Mouse (Mus musculus): ENCODE data around the gene Sgk1. TPM values are rescaled to one million over a fixed set of nuclear protein-coding genes. Genes with fewer than 3 reads are reported as not detected.

Gene Sgk1
- polyA plus RNA-seq, 1 experiment from 2014 or later, result 26.2 TPM

DNA sequence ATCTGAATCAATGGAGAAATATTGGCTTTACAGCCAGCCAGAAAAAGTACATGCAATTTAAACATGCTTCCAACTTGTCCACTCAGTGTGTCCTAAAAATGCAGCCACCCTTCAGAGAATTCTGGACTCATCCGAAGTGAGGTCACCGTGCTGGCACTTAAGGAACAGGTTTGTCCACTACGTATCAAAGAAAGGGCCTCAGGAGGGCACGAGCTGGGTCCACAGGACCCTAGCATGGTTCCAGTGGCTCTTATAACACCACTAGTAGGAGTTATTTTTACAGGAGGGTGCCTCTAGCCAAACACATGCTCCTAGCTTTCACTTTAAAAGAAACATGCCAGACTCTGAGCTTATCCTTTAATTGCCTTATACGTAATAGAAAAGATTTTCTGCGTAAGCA, 28.9 kb upstream of the Sgk1 start:
- no peak overlapping the region for H3K9ac ChIP-seq (ENCODE audit: low read length)
- H3K4me2 ChIP-seq (ENCODE audit: low read length), result no peak overlapping the region
- no peak overlapping the region for H3K27ac ChIP-seq (replicated peaks in 1 of 2; ENCODE audit: control insufficient read depth in 1 of 2, insufficient read depth in 1 of 2, low read depth in 2 of 2, low read length in 2 of 2)
- no peaks in the 10 kb centered on the region; a peak in 1 of 4 replicates for H3K4me1 ChIP-seq (ENCODE audit: control insufficient read depth in 2 of 2, insufficient read depth in 2 of 2, low read length in 2 of 2)
- no peaks in the 10 kb centered on the region for H3K36me3 ChIP-seq (ENCODE audit: control insufficient read depth, insufficient read depth, low read length)
- ATAC-seq (ENCODE audit: insufficient number of reproducible peaks, insufficient read depth, low FRiP score, low read depth), result no peak
- H3K9me3 ChIP-seq (ENCODE audit: control insufficient read depth, low read length), result no peaks in the 10 kb centered on the region
- no peaks in the 10 kb centered on the region for H3K27me3 ChIP-seq (ENCODE audit: control insufficient read depth, insufficient read depth, low read length)
- WGBS, result 83% methylated on average over 6 of the region's 6 CpGs
- no peak overlapping the region for H3K4me3 ChIP-seq (ENCODE audit: control insufficient read depth in 1 of 2, insufficient read depth in 1 of 2, low read depth in 1 of 2, low read length in 2 of 2)

GRCm38 (mm10) chr10:21853566-21854328, 28.2 kb upstream of the Sgk1 start:
- 92% methylated on average over 14 of the region's 14 CpGs for WGBS
- Histone ChIP-seq H3K9ac (ENCODE audit: low read length) (no peak overlapping the region), H3K9me3 (ENCODE audit: control insufficient read depth, low read length) (no peaks in the 10 kb centered on the region), H3K27ac (replicated peaks in 1 of 2; ENCODE audit: control insufficient read depth in 1 of 2, insufficient read depth in 1 of 2, low read depth in 2 of 2, low read length in 2 of 2) (no peak overlapping the region), H3K4me2 (ENCODE audit: low read length) (no peak overlapping the region), H3K36me3 (ENCODE audit: control insufficient read depth, insufficient read depth, low read length) (no peaks in the 10 kb centered on the region), H3K4me1 (ENCODE audit: control insufficient read depth in 2 of 2, insufficient read depth in 2 of 2, low read length in 2 of 2) (no peaks in the 10 kb centered on the region; a peak in 1 of 4 replicates), H3K4me3 (ENCODE audit: control insufficient read depth in 1 of 2, insufficient read depth in 1 of 2, low read depth in 1 of 2, low read length in 2 of 2) (no peak overlapping the region), H3K27me3 (ENCODE audit: control insufficient read depth, insufficient read depth, low read length) (no peaks in the 10 kb centered on the region)
- no peak for ATAC-seq (ENCODE audit: insufficient number of reproducible peaks, insufficient read depth, low FRiP score, low read depth)

DNA sequence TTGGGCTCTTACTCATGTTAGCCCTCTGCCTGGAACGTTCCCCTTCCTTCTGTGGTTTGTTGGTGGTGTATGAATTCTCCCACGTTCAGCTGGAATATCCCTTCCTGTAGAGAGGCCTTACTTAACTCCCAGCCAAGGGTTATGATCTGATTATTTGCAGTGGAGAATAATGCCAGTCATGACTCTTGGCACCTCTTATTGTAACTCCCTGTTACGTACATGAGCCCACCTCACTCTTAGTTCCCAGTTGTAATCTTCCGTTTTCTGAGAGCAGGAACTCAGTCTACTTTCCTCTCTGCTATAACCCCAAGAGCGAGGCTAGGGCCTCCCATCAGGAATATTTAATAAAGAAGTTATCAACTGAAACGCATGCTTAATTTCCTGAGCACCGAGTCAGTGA, 26.6 kb upstream of the Sgk1 start:
- Histone ChIP-seq H3K4me2 (ENCODE audit: low read length) (no peak overlapping the region), H3K4me1 (ENCODE audit: control insufficient read depth in 2 of 2, insufficient read depth in 2 of 2, low read length in 2 of 2) (no peaks in the 10 kb centered on the region; a peak in 1 of 4 replicates), H3K27ac (replicated peaks in 1 of 2; ENCODE audit: control insufficient read depth in 1 of 2, insufficient read depth in 1 of 2, low read depth in 2 of 2, low read length in 2 of 2) (no peak overlapping the region), H3K4me3 (ENCODE audit: control insufficient read depth in 1 of 2, insufficient read depth in 1 of 2, low read depth in 1 of 2, low read length in 2 of 2) (no peak overlapping the region), H3K9ac (ENCODE audit: low read length) (no peak overlapping the region), H3K36me3 (ENCODE audit: control insufficient read depth, insufficient read depth, low read length) (no peaks in the 10 kb centered on the region), H3K27me3 (ENCODE audit: control insufficient read depth, insufficient read depth, low read length) (no peaks in the 10 kb centered on the region), H3K9me3 (ENCODE audit: control insufficient read depth, low read length) (no peaks in the 10 kb centered on the region)
- WGBS, result 84% methylated on average over 7 of the region's 7 CpGs
- ATAC-seq (ENCODE audit: insufficient number of reproducible peaks, insufficient read depth, low FRiP score, low read depth), result no peak

DNA sequence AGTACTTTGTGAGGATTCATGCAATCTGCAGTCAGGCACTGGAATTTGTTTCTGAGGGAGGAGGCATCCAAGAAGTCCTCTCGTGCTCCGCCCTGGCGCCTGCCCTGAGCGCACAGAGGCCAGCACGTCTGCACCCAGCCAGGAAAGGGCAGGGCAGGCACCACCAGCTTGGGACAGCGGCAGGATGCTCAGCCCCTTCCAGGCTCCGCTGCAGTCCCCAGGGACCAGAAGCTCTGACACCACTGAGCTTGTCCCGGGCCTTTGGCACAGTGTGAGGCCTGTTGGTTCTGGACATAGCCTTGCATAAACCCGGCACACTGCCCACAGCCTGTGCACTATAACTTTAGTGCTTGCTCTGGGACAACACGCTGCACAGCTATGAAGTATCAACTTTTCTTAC, 24.3 kb upstream of the Sgk1 start:
- H3K9me3 ChIP-seq (ENCODE audit: control insufficient read depth, low read length), result no peaks in the 10 kb centered on the region
- H3K4me1 ChIP-seq (ENCODE audit: control insufficient read depth in 2 of 2, insufficient read depth in 2 of 2, low read length in 2 of 2), result no peaks in the 10 kb centered on the region; a peak in 1 of 4 replicates
- H3K4me2 ChIP-seq (ENCODE audit: low read length), result no peak overlapping the region
- H3K36me3 ChIP-seq (ENCODE audit: control insufficient read depth, insufficient read depth, low read length), result no peaks in the 10 kb centered on the region
- H3K27ac ChIP-seq (replicated peaks in 1 of 2; ENCODE audit: control insufficient read depth in 1 of 2, insufficient read depth in 1 of 2, low read depth in 2 of 2, low read length in 2 of 2), result no peak overlapping the region
- H3K4me3 ChIP-seq (ENCODE audit: control insufficient read depth in 1 of 2, insufficient read depth in 1 of 2, low read depth in 1 of 2, low read length in 2 of 2), result no peak overlapping the region
- H3K27me3 ChIP-seq (ENCODE audit: control insufficient read depth, insufficient read depth, low read length), result no peaks in the 10 kb centered on the region
- no peak overlapping the region for H3K9ac ChIP-seq (ENCODE audit: low read length)
- no peak for ATAC-seq (ENCODE audit: insufficient number of reproducible peaks, insufficient read depth, low FRiP score, low read depth)
- WGBS, result 54% methylated on average over 10 of the region's 10 CpGs

DNA sequence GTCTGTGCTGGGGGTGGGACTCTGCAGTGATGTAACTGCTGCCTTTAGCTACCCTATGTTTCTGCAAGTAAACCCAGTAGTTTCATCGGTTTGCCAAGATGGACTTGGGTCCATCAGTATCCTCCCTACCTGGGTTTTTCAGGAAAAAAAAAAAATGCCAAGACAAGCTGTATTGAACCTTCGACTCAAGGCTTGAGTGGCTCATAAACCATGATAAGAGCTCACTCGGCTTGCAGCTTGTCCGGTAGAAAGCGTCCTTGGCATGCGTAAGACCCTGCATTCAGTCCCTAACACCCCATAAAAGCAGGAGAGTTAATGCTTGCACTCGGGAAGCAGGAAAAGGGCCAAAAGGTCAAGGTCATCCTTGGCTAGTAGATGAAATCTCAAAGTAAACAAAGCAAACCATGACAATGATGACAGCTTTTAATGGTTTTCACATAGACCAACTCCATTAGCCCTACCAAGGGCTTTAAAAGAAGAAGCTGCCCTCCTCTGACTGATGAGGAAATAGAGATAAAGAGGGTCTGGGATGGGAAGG, 23.5 kb upstream of the Sgk1 start:
- no peak for ATAC-seq (ENCODE audit: insufficient number of reproducible peaks, insufficient read depth, low FRiP score, low read depth)
- no peak overlapping the region for H3K9ac ChIP-seq (ENCODE audit: low read length)
- no peaks in the 10 kb centered on the region; a peak in 1 of 4 replicates for H3K4me1 ChIP-seq (ENCODE audit: control insufficient read depth in 2 of 2, insufficient read depth in 2 of 2, low read length in 2 of 2)
- 52% methylated on average over 7 of the region's 7 CpGs for WGBS
- H3K36me3 ChIP-seq (ENCODE audit: control insufficient read depth, insufficient read depth, low read length), result no peaks in the 10 kb centered on the region
- H3K27ac ChIP-seq (replicated peaks in 1 of 2; ENCODE audit: control insufficient read depth in 1 of 2, insufficient read depth in 1 of 2, low read depth in 2 of 2, low read length in 2 of 2), result no peak overlapping the region
- H3K27me3 ChIP-seq (ENCODE audit: control insufficient read depth, insufficient read depth, low read length), result no peaks in the 10 kb centered on the region
- no peak overlapping the region for H3K4me2 ChIP-seq (ENCODE audit: low read length)
- H3K9me3 ChIP-seq (ENCODE audit: control insufficient read depth, low read length), result no peaks in the 10 kb centered on the region
- no peak overlapping the region for H3K4me3 ChIP-seq (ENCODE audit: control insufficient read depth in 1 of 2, insufficient read depth in 1 of 2, low read depth in 1 of 2, low read length in 2 of 2)

- H3K4me3 ChIP-seq (ENCODE audit: control insufficient read depth in 1 of 2, insufficient read depth in 1 of 2, low read depth in 1 of 2, low read length in 2 of 2), result no peak overlapping the region
- no peaks in the 10 kb centered on the region for H3K36me3 ChIP-seq (ENCODE audit: control insufficient read depth, insufficient read depth, low read length)
- ATAC-seq (ENCODE audit: insufficient number of reproducible peaks, insufficient read depth, low FRiP score, low read depth), result no peak
- H3K27me3 ChIP-seq (ENCODE audit: control insufficient read depth, insufficient read depth, low read length), result no peaks in the 10 kb centered on the region
- WGBS, result 39% methylated on average over 4 of the region's 4 CpGs
- no peak overlapping the region for H3K9ac ChIP-seq (ENCODE audit: low read length)
- no peak overlapping the region for H3K4me2 ChIP-seq (ENCODE audit: low read length)
- no peak overlapping the region for H3K27ac ChIP-seq (replicated peaks in 1 of 2; ENCODE audit: control insufficient read depth in 1 of 2, insufficient read depth in 1 of 2, low read depth in 2 of 2, low read length in 2 of 2)
- no peaks in the 10 kb centered on the region for H3K9me3 ChIP-seq (ENCODE audit: control insufficient read depth, low read length)
- H3K4me1 ChIP-seq (ENCODE audit: control insufficient read depth in 2 of 2, insufficient read depth in 2 of 2, low read length in 2 of 2), result no peaks in the 10 kb centered on the region
Observed at GRCm38 (mm10) chr10:21866504-21866903, 15.5 kb upstream of the Sgk1 start.

DNA sequence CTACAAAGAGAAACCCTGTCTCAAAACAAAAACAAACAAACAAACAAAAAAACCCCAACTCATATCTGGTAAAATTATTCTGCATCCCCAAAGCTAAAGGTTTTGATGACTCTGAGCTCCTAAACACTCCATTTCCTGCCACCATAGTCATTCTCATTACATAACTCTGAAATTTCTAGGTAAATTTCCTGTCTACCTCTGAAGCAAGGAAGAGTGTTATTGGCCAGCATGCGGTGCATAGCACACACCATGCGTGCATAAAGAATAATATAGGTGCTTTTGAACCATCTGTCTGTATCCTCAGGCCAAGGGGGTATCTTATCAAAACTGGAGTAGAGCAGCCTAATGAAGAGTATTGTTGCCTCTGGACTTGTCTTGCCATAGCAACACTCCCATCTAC, 13.8 kb upstream of the Sgk1 start:
- no peaks in the 10 kb centered on the region for H3K27me3 ChIP-seq (ENCODE audit: control insufficient read depth, insufficient read depth, low read length)
- no peaks in the 10 kb centered on the region for H3K4me1 ChIP-seq (ENCODE audit: control insufficient read depth in 2 of 2, insufficient read depth in 2 of 2, low read length in 2 of 2)
- no peak overlapping the region for H3K4me3 ChIP-seq (ENCODE audit: control insufficient read depth in 1 of 2, insufficient read depth in 1 of 2, low read depth in 1 of 2, low read length in 2 of 2)
- ATAC-seq (ENCODE audit: insufficient number of reproducible peaks, insufficient read depth, low FRiP score, low read depth), result no peak
- no peak overlapping the region for H3K27ac ChIP-seq (replicated peaks in 1 of 2; ENCODE audit: control insufficient read depth in 1 of 2, insufficient read depth in 1 of 2, low read depth in 2 of 2, low read length in 2 of 2)
- WGBS, result 62% methylated on average over 2 of the region's 2 CpGs
- H3K36me3 ChIP-seq (ENCODE audit: control insufficient read depth, insufficient read depth, low read length), result no peaks in the 10 kb centered on the region
- H3K9ac ChIP-seq (ENCODE audit: low read length), result no peak overlapping the region
- H3K9me3 ChIP-seq (ENCODE audit: control insufficient read depth, low read length), result no peaks in the 10 kb centered on the region
- H3K4me2 ChIP-seq (ENCODE audit: low read length), result no peak overlapping the region

DNA sequence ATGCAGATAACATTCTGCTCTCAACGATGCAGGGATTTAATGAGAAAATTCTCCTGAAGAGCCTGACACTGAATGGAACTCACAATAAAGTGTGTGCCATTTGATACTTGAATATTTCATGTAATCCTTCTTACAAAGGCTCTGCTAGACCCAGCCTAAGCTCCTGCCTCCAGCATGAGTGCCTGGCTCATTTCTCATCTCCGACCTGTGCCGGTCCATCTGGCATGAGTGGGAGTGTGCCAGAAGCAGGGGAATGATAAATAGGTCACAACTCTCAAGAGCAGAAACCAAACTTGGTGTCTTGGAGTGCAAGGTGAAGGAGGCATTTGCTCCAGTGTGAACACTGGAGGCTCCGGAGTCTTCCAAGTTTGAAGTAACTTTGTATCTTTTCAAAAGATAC, 13.4 kb upstream of the Sgk1 start:
- no peak overlapping the region for H3K4me3 ChIP-seq (ENCODE audit: control insufficient read depth in 1 of 2, insufficient read depth in 1 of 2, low read depth in 1 of 2, low read length in 2 of 2)
- no peaks in the 10 kb centered on the region for H3K36me3 ChIP-seq (ENCODE audit: control insufficient read depth, insufficient read depth, low read length)
- no peak overlapping the region for H3K27ac ChIP-seq (replicated peaks in 1 of 2; ENCODE audit: control insufficient read depth in 1 of 2, insufficient read depth in 1 of 2, low read depth in 2 of 2, low read length in 2 of 2)
- no peaks in the 10 kb centered on the region for H3K27me3 ChIP-seq (ENCODE audit: control insufficient read depth, insufficient read depth, low read length)
- H3K4me2 ChIP-seq (ENCODE audit: low read length), result no peak overlapping the region
- H3K9me3 ChIP-seq (ENCODE audit: control insufficient read depth, low read length), result no peaks in the 10 kb centered on the region
- no peak overlapping the region for H3K9ac ChIP-seq (ENCODE audit: low read length)
- no peaks in the 10 kb centered on the region for H3K4me1 ChIP-seq (ENCODE audit: control insufficient read depth in 2 of 2, insufficient read depth in 2 of 2, low read length in 2 of 2)
- no peak for ATAC-seq (ENCODE audit: insufficient number of reproducible peaks, insufficient read depth, low FRiP score, low read depth)
- WGBS, result 49% methylated on average over 4 of the region's 4 CpGs

Measured in heart, embryonic 14.5 days (tissue).